Mouse (Mus musculus) midbrain, embryonic 10.5 days (tissue): ENCODE results near the gene Zfr2. TPM values are rescaled to one million over a fixed set of nuclear protein-coding genes. Genes with fewer than 3 reads are reported as not detected.

Experiments used
- DNase-seq: peaks from one replicate; pipeline ENCODE4 v3.0.0-alpha.2; 2017; ENCODE audit warnings: low spot score
- H3K27ac ChIP-seq: fragments of 300-500 bp; sonication (generic); replicated peaks from 2 replicates; pipeline ENCODE4 v1.5.1; 2016; ENCODE audit warnings: mild to moderate bottlenecking
- H3K27me3 ChIP-seq: fragments of 300-500 bp; sonication (generic); 2 replicates; pipeline ENCODE4 v1.6.1; 2016; ENCODE audit warnings: low read depth, mild to moderate bottlenecking; ENCODE audit not compliant: poor library complexity, severe bottlenecking
- H3K36me3 ChIP-seq: fragments of 300-500 bp; sonication (generic); 2 replicates; pipeline ENCODE4 v1.6.1; 2016; ENCODE audit warnings: mild to moderate bottlenecking, moderate library complexity
- H3K4me1 ChIP-seq: fragments of 300-500 bp; sonication (generic); 2 replicates; pipeline ENCODE4 v1.6.1; 2016
- H3K4me3 ChIP-seq: fragments of 300-500 bp; sonication (generic); 2 replicates; pipeline ENCODE4 v1.5.1; 2016; ENCODE audit warnings: mild to moderate bottlenecking, moderate library complexity
- H3K9me3 ChIP-seq: fragments of 300-500 bp; sonication (generic); replicated peaks from 2 replicates; pipeline ENCODE4 v1.6.1; 2016; ENCODE audit warnings: mild to moderate bottlenecking
- WGBS: fragments of 180-500 bp; shearing (Covaris S2); methylation state at CpG from one replicate; pipeline ENCODE4 v1.1.7; 2016; 5-methylcytosine and 5-hydroxymethylcytosine counted together
- polyA plus RNA-seq: library from polyadenylated mRNA; unstranded; fragments of >200 nt; fragmentation: Nextera tagmentation; extraction: Ambion mirVana; gene quantifications from 2 replicates; pipeline ENCODE4 v1.2.1, GENCODE M21; 2016

The Zfr2 gene
- polyA plus RNA-seq, 1 experiment from 2014 or later, result 3.5 TPM

DNA sequence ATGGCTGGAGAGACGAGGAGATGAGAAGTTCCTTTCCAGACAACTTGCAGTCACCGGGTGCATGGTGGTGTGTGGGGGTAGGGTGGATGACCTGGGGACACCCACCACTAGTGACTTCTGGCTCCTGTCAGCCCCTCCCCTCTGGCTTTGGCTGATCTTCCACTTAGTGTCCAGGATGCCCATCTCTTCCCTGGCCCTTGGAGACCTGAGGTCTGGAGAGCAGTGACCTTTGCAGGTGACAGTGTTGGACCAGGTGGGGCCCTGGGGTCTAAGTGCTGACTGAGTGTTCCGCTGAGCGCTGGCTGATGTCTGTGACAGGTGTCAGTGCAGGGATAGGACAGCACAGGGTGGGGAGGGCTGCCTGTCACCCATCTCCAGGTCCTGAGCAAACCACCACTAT lies 37.7 kb upstream of the Zfr2 start:
- Histone ChIP-seq H3K4me1 (peaks cover 38% of the 10 kb centered on the region), H3K36me3 (peaks cover 14% of the 10 kb centered on the region), H3K27ac (no peak overlapping the region), H3K9me3 (no peaks in the 10 kb centered on the region), H3K27me3 (peaks cover 67% of the 10 kb centered on the region), H3K4me3 (0 out of 2 replicates have a peak overlapping the region, but pooled peaks have one; percentile 4)
- WGBS, result 71% methylated on average over 4 of the region's 4 CpGs
- DNase-seq, result no peak

DNA sequence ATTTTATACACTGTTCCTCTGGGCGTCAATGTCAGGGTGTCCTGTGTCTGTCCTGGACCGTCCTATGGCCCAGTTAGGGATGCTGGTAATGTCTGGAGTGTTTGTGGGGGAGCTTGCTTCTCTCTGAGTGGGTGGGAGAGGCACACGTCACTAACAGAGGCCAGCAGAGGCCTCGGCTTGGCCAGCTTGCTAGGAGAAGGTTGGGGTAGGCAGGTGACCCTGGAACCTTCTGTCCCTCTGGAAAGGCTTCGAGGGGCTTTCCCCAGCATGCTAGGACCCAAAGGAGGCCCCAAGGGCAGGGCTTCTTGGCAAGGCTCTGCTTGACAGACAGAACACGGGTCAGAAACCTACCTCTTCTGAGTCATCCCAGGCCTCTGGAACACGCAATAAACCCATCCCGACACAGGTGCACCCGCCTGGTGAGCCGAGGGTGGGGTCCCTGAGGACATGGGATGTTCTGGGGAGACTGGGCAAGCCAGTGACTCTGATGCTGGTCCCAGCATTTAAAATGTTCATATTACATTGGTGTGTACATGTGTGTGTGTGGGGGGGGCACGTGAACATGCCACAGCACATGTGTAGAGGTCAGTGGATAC lies 36.4 kb upstream of the Zfr2 start:
- Histone ChIP-seq H3K4me1 (peaks cover 31% of the 10 kb centered on the region), H3K36me3 (peaks cover under 1% of the 10 kb centered on the region; the same call in 1 of the 2 replicates), H3K4me3 (no peak overlapping the region), H3K27ac (no peak overlapping the region), H3K9me3 (no peaks in the 10 kb centered on the region), H3K27me3 (peaks cover 69% of the 10 kb centered on the region)
- 68% methylated on average over 11 of the region's 11 CpGs for WGBS
- no peak for DNase-seq

DNA sequence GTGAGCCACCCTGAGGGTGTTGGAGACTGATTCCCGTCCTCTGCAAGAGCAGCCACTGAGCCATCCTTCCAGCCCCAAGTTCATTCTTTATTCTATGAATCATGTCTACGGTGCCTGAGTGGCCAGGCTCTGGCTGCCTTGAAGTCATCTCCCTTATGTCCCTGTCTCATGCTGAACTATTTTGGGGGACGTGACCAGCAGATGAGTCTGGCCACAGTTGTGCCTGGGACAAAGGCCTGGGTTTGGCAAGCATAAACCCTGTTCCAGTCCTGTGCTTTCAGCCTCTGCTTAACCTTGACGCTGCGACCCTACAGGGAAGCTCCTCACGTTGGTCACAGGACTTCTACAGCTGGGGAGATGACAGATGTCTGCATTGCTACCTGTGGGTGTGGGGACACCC lies 35.6 kb upstream of the Zfr2 start:
- peaks cover 69% of the 10 kb centered on the region for H3K27me3 ChIP-seq
- no peaks in the 10 kb centered on the region for H3K36me3 ChIP-seq
- no peak overlapping the region for H3K4me3 ChIP-seq
- no peak overlapping the region for H3K27ac ChIP-seq
- DNase-seq, result no peak
- no peaks in the 10 kb centered on the region for H3K9me3 ChIP-seq
- H3K4me1 ChIP-seq, result peaks cover 27% of the 10 kb centered on the region
- WGBS, result 58% methylated on average over 6 of the region's 6 CpGs

DNA sequence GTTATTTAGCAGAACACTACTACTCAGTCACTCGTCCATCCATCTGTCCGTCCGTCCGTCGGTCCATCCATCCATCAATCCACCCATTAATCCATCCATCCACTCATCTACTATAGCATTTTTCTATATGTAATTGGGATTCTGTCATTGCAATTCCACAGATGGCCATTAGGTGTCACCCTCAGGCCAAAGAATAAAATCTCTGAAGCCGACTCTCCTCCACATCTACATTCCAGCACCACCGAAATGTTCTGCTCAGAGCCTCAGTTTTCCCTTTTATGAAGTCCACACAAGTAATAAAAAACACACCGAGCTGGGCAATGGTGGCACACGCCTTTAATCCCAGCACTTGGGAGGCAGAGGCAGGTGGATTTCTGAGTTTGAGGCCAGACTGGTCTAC lies 34.7 kb upstream of the Zfr2 start:
- Histone ChIP-seq H3K27me3 (peaks cover 63% of the 10 kb centered on the region), H3K36me3 (no peaks in the 10 kb centered on the region), H3K4me3 (no peak overlapping the region), H3K27ac (no peak overlapping the region), H3K4me1 (peaks cover 18% of the 10 kb centered on the region), H3K9me3 (no peaks in the 10 kb centered on the region)
- 4% methylated on average over 9 of the region's 9 CpGs for WGBS
- DNase-seq, result peak; percentile 69

DNA sequence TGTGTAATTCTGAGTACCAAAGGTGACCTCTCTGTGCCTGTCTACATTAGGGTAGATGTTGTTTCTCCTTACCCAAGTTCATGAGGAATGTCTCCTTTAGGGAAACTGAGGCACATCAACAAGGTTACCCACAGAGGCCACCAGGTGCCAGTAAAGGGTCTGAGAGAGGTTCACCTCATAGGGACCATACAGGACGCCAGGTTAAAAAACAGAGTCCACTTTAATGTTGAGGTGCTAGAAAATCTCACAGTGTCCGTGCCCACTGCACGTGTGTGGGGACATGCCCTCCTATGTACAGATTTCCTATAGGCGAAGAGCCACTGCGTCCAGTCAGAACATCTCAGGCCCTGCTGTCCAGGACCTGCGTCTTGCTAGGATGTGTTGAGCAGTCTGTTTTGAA lies 34.0 kb upstream of the Zfr2 start:
- Histone ChIP-seq H3K36me3 (no peaks in the 10 kb centered on the region), H3K4me1 (peaks cover 13% of the 10 kb centered on the region), H3K27ac (no peak overlapping the region), H3K4me3 (no peak overlapping the region), H3K9me3 (no peaks in the 10 kb centered on the region), H3K27me3 (peaks cover 56% of the 10 kb centered on the region)
- DNase-seq, result no peak
- 81% methylated on average over 6 of the region's 6 CpGs for WGBS

DNA sequence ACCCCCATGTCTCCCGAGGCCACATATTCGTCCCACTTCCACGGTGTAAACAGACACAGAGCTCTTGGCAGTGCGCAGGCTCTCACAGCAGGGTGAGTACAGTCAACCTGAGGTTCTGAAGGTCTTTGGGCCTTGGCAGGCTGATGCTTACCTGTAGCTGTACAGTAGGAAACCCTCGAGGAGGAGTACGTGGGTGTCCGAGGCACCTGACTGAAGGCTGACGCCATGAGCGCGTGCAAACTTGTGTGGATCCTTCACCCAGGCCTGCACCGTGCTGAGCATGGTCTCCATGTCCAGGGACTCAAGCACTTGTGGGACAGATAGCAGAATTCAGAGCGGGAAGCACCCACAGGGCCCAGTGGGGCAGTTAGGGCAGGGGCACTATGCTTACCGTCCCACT lies 32.8 kb upstream of the Zfr2 start:
- no peak for DNase-seq
- no peak overlapping the region for H3K27ac ChIP-seq
- H3K4me1 ChIP-seq, result peaks cover 4% of the 10 kb centered on the region; the same call in 1 of the 2 replicates
- peaks cover 44% of the 10 kb centered on the region for H3K27me3 ChIP-seq
- no peak overlapping the region for H3K4me3 ChIP-seq
- H3K9me3 ChIP-seq, result no peaks in the 10 kb centered on the region
- 87% methylated on average over 13 of the region's 13 CpGs for WGBS
- H3K36me3 ChIP-seq, result no peaks in the 10 kb centered on the region

DNA sequence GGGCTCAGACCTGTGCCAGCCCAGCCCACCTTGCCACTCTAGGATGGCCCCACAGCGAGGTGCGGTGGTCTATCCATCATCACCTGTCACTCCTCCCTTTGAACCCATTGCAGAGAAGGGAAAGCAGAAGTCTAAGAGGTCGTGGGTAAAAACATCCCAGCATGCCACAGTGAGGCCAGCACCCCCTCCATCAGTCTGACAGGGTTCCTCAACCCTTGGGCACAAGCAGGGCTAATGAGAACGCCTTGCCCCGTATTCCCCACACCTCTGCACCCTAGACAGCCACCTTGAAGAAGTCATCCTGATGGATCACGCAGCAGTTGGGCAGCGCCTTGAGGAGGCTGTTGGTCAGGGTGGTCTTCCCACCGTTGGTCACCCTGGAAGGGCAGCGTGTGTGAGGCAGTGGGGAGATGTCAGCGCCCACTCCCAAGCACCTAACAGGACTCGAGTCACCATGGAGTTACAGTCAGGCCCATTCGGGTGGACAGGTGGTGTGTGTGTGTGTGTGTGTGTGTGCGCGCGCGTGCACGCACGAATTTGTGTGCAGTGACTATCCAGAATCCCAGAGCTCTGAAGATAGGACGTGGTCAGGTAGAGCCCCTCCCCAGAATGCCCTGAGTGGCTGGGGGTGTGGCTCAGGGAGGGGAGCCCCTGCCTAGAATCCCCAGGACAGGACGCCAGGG lies 32.2 kb upstream of the Zfr2 start:
- H3K27me3 ChIP-seq, result peaks cover 38% of the 10 kb centered on the region
- no peaks in the 10 kb centered on the region for H3K36me3 ChIP-seq
- WGBS, result 81% methylated on average over 20 of the region's 20 CpGs
- no peaks in the 10 kb centered on the region for H3K9me3 ChIP-seq
- H3K4me3 ChIP-seq, result no peak overlapping the region
- H3K27ac ChIP-seq, result no peak overlapping the region
- H3K4me1 ChIP-seq, result peaks cover 4% of the 10 kb centered on the region; the same call in 1 of the 2 replicates
- DNase-seq, result no peak

DNA sequence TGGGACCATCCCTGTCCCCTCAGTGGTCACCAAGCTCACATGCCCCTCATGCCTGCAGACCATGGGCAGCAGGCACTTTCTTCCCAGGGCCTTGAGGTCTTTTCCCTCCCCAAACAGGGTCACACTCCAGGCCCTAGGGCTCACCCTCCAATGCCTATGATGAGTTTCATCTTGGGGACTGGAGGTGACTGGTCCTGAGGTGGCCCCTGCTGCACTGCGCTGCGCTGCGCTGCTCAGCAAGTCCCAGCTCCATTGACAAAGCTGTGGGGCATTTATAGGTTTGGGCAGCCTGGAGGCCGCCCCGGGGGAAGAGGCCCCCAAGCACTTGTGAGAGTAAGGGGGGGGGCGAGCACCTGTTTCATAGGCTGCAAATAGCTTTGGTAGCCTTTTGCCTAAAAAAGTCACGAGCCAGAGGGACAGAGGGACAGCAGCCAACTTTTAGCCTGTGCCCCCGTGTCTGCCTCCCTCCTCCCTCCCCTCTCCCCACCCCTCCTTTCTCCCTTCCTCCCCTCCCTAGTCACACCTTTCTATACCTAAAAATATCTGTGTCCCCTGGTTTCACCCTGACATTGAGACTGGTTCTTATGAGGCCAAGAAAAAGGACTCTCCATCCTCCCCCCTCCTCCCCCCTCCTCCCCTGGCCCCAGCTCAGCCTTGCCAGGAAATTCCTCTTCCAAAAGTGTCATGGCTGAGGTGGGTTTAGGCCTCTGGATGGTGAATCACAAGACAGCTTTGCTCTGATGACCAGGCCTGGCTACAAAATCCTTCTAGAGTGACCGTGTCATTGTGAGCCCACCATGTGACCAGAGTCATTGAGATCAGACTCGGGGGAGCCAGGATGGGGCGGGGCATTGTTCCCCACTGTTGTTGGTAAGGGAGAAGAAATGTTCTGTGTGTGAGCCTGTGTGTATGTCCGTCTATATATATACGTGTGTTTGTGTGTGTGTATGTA lies 30.9 kb upstream of the Zfr2 start, which contains the start of gene Nmrk2:
Nmrk2 (minus strand) TSS at position 245 of the 952 bp plus-strand sequence.
- H3K9me3 ChIP-seq, result no peaks in the 10 kb centered on the region
- peaks cover 3% of the 10 kb centered on the region; the same call in 1 of the 2 replicates for H3K36me3 ChIP-seq
- WGBS, result 65% methylated on average over 13 of the region's 13 CpGs
- H3K4me3 ChIP-seq, result no peak within 1 kb of the TSS
- H3K27me3 ChIP-seq, result peaks cover 25% of the 10 kb centered on the region
- DNase-seq, result no peak
- peaks cover 4% of the 10 kb centered on the region; the same call in 1 of the 2 replicates for H3K4me1 ChIP-seq
- 0 out of 2 replicates have a peak within 1 kb of the TSS, but pooled peaks have one; percentile 13 for H3K27ac ChIP-seq

DNA sequence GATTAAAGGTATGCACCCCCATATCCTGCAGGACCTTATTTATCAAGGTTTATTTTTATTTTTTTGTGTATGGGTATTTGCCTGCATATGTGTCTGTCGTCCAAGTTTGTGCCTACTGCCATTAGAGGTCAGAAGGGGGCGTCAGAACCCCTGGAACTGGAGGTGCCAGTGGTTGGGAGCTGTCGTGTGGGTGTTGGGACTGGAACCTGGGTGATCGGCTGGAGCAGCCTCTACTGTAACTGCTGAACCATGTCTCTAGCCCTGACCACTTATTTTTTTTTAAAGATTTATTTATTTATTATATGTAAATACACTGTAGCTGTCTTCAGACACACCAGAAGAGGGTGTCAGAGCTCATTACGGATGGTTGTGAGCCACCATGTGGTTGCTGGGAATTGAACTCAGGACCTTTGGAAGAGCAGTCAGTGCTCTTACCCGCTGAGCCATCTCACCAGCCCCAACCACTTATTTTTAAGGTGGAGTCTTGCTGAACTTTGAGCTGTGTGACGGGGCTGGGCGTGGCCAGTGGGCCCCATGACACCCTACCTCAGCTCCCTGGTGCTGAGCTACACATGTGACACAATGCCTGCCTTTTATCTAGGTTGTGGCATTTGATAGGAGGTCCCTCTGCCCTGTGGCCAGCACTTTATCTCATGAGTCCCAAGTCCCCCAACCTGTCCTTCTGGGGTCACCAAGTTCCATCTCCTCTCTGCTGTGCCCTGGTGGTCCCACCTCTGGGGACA lies 29.8 kb upstream of the Zfr2 start:
- Histone ChIP-seq H3K4me1 (peaks cover 4% of the 10 kb centered on the region; the same call in 1 of the 2 replicates), H3K4me3 (no peak overlapping the region), H3K27me3 (peaks cover 18% of the 10 kb centered on the region; the same call in 1 of the 2 replicates), H3K36me3 (peaks cover 5% of the 10 kb centered on the region; the same call in 1 of the 2 replicates), H3K9me3 (no peaks in the 10 kb centered on the region), H3K27ac (no peak overlapping the region)
- 74% methylated on average over 8 of the region's 8 CpGs for WGBS
- no peak for DNase-seq

DNA sequence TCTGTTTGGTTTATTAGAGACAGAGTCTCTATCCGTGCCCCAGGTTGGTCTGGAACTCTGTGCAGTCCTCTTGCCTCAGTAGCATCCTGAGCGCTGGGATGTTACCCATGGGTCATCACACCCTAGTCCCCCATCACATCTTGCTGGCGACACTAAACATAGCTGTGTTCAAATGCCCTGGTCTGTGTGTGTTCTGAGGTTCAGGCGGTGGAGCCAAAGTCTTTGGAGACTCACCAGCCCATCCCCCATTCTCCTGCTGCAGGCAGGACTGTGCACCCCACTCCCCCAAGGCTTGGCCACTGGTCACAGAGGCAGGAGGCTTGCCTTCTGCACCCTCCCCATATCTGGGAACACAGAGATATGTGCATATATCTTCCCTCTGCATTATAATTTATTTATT lies 28.8 kb upstream of the Zfr2 start:
- H3K27ac ChIP-seq, result no peak overlapping the region
- 72% methylated on average over 4 of the region's 4 CpGs for WGBS
- no peak overlapping the region for H3K4me3 ChIP-seq
- H3K36me3 ChIP-seq, result peaks cover 9% of the 10 kb centered on the region; the same call in 1 of the 2 replicates
- H3K27me3 ChIP-seq, result peaks cover 13% of the 10 kb centered on the region
- H3K4me1 ChIP-seq, result peaks cover 4% of the 10 kb centered on the region; the same call in 1 of the 2 replicates
- H3K9me3 ChIP-seq, result no peaks in the 10 kb centered on the region
- no peak for DNase-seq

DNA sequence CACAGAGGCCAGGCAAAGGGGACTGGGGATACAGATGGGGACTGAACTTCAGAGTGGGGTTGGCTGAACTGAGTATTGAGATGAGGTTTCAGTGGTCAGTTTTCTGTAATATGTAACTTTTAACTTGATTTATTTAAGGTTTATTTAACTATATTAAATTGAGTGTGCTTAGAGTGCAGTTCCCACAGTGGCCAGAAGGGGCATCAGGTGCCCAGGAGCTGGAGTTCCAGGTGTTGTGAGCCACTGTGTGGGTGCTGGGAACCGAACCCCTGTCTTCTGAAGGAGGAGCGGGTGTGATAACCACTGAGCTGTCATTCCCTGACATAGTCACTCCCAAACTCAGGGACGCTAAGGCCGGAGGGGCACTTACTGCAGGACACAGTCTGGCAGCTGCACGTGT lies 22.8 kb upstream of the Zfr2 start:
- WGBS, result 92% methylated on average over 5 of the region's 5 CpGs
- Histone ChIP-seq H3K9me3 (peaks cover 10% of the 10 kb centered on the region; the same call in 1 of the 2 replicates), H3K36me3 (peaks cover 65% of the 10 kb centered on the region), H3K4me3 (no peak overlapping the region), H3K27me3 (no peaks in the 10 kb centered on the region; the same call in 1 of the 2 replicates), H3K4me1 (no peaks in the 10 kb centered on the region), H3K27ac (no peak overlapping the region)
- no peak for DNase-seq

DNA sequence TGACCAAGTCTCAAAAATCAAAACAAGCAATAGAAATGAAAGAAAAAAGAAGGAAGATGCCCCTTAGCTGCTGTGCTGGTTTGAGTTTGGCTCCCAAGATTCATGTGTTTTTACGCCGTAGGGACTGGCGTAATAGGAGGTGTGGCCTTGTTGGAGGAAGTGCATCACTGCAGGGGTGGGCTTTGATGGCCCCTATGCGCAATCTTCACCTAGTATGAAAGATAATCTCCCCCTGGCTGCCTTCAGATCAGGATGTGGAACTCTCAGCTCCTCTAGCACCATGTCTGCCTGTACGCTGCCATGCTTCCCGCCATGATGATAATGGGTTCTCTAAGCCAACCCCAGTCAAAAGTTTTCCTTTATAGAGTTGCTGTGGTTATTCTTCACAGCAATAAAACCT lies 16.7 kb upstream of the Zfr2 start:
- DNase-seq, result no peak

More for the DNA sequence above, 16.7 kb upstream of the Zfr2 start:
- peaks cover 43% of the 10 kb centered on the region for H3K36me3 ChIP-seq
- 94% methylated on average over 6 of the region's 6 CpGs for WGBS
- no peaks in the 10 kb centered on the region for H3K4me1 ChIP-seq
- no peak overlapping the region for H3K4me3 ChIP-seq
- H3K27me3 ChIP-seq, result no peaks in the 10 kb centered on the region
- no peak overlapping the region for H3K27ac ChIP-seq
- H3K9me3 ChIP-seq, result no peaks in the 10 kb centered on the region; the same call in 1 of the 2 replicates
